Mouse (Mus musculus) heart, embryonic 11.5 days (tissue): Measurements from ENCODE around the gene Nucb1. TPM values are rescaled to one million over a fixed set of nuclear protein-coding genes. Genes with fewer than 3 reads are reported as not detected.

Experiments used
- ATAC-seq: fragments of 200-750 bp; cut with Nextera tagmentation; replicated peaks from 2 replicates; pipeline ENCODE4 v1.8.0; 2017; ENCODE audit warnings: moderate library complexity; ENCODE audit not compliant: insufficient number of reproducible peaks, low FRiP score, low TSS enrichment
- H3K27ac ChIP-seq: fragments of 300-500 bp; sonication (generic); 2 replicates; pipeline ENCODE4 v1.5.1; 2014; ENCODE audit warnings: mild to moderate bottlenecking, low read depth, low read length
- H3K27me3 ChIP-seq: fragments of 300-500 bp; sonication (generic); 2 replicates; pipeline ENCODE4 v1.6.1; 2014; ENCODE audit warnings: mild to moderate bottlenecking, low read length, mixed read lengths; ENCODE audit not compliant: control insufficient read depth, insufficient read depth
- H3K36me3 ChIP-seq: fragments of 300-500 bp; sonication (generic); 2 replicates; pipeline ENCODE4 v1.6.1; 2014; ENCODE audit warnings: mild to moderate bottlenecking, low read length, moderate library complexity, mixed read lengths; ENCODE audit not compliant: control insufficient read depth, insufficient read depth
- H3K4me1 ChIP-seq: fragments of 300-500 bp; sonication (generic); 2 replicates; pipeline ENCODE4 v1.6.1; 2014; ENCODE audit warnings: low read length; ENCODE audit not compliant: control insufficient read depth, insufficient read depth
- H3K4me2 ChIP-seq: fragments of 300-500 bp; sonication (generic); 2 replicates; pipeline ENCODE4 v1.6.1; 2014; ENCODE audit warnings: mild to moderate bottlenecking, moderate library complexity
- H3K4me3 ChIP-seq: fragments of 300-500 bp; sonication (generic); 2 replicates; pipeline ENCODE4 v1.5.1; 2014; ENCODE audit warnings: low read depth, low read length
- H3K9ac ChIP-seq: fragments of 300-500 bp; sonication (generic); 2 replicates; pipeline ENCODE4 v1.6.1; 2014; ENCODE audit warnings: mild to moderate bottlenecking, low read depth, low read length, moderate library complexity
- H3K9me3 ChIP-seq: fragments of 300-500 bp; sonication (generic); replicated peaks from 2 replicates; pipeline ENCODE4 v1.6.1; 2016; ENCODE audit warnings: low read length; ENCODE audit not compliant: control insufficient read depth
- WGBS: fragments of 180-500 bp; shearing (Covaris S2); extraction: QIAGEN DNeasy Blood & Tissue Kit; methylation state at CpG from one replicate; pipeline ENCODE4 v1.1.7; 2014; ENCODE audit not compliant: insufficient replicate concordance; 5-methylcytosine and 5-hydroxymethylcytosine counted together
- polyA plus RNA-seq: library from polyadenylated mRNA; unstranded; fragments of >200 nt; fragmentation: Nextera tagmentation; extraction: Ambion mirVana; gene quantifications from 2 replicates; pipeline ENCODE4 v1.2.1, GENCODE M21; 2014

The Nucb1 gene
- 165 and 186 TPM in 2 replicates for polyA plus RNA-seq

DNA sequence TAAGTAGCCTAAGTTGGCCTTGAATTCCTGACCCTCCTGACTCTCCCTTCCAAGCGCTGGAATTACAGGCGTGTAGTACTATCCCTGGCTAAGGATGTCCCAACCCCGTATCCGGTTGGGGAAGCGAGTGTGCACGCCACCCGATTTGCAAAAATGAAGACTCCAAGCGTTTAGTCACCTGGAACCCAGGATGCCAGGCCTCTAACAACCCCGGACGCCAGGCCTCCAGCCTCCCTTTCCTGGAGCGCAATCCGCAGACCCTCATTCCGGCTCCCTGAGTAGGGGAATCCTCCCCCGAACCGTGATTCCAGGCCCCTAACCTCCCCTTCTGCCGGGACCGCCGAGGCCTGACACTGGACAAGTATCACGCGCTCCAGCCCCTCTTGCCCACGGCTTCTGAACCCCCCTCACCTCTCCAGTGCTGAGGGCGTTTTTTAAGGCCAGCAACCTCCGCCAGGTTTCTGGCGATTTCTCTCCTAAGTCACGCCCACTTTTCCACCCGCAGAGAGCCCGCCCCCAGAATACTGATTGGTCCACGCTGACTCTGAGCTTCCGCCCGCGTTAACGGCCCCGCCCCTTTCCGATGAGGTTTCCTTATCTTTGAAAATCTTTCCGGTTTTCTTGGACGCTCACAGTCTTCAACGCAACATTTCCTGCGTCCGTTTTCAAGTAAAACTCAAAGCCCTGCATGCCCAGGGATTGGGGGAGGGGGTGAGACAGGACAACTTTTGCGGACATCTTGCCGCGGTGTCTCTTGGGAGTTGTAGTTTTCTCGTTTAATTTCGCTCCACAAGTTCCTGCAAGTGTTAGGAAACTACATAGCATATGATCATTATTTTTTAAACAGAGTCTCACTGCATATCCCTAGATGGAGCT lies at the start of gene Nucb1:
TSS of gene Nucb1 (minus strand) at position 495 of the 876 bp plus-strand sequence.
- peak within 1 kb of the TSS; percentile 56 for H3K4me3 ChIP-seq
- no peaks in the 10 kb centered on the region for H3K9me3 ChIP-seq
- ATAC-seq = peak; percentile 80
- H3K36me3 ChIP-seq = peaks cover 9% of the 10 kb centered on the region; the same call in 1 of the 2 replicates
- H3K27me3 ChIP-seq = no peaks in the 10 kb centered on the region
- peaks cover 17% of the 10 kb centered on the region for H3K4me1 ChIP-seq
- peak within 1 kb of the TSS; percentile 89 for H3K27ac ChIP-seq
- H3K4me2 ChIP-seq = peak within 1 kb of the TSS; percentile 87
- peak within 1 kb of the TSS; percentile 75 for H3K9ac ChIP-seq
- WGBS = 1% methylated on average over 44 of the region's 44 CpGs

DNA sequence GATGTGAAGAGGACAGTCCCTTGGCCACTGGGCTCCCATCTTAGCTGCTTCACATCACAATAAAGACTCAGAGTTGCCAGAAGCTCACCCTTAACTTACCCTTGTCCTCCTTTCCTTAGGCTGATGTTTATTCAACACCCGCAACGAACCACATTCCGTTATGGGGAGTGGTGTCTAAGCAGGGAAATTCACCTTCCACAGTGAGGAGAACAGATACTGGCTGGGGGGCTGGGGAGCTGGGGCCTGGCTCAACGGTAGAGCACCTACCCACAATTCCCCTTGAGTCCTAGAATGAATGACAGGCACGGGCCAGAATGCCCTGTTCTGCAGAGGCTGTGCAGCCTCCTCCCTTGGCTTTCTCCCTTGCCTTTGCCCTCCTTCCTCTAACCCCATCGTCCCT lies 48.7 kb upstream of the Nucb1 start:
- WGBS = 49% methylated on average over 6 of the region's 6 CpGs
- peaks cover 11% of the 10 kb centered on the region for H3K4me1 ChIP-seq
- H3K4me3 ChIP-seq = no peak overlapping the region
- no peak overlapping the region for H3K4me2 ChIP-seq
- no peaks in the 10 kb centered on the region for H3K27me3 ChIP-seq
- no peaks in the 10 kb centered on the region for H3K36me3 ChIP-seq
- ATAC-seq = no peak
- no peak overlapping the region for H3K9ac ChIP-seq
- H3K27ac ChIP-seq = no peak overlapping the region
- no peaks in the 10 kb centered on the region for H3K9me3 ChIP-seq

DNA sequence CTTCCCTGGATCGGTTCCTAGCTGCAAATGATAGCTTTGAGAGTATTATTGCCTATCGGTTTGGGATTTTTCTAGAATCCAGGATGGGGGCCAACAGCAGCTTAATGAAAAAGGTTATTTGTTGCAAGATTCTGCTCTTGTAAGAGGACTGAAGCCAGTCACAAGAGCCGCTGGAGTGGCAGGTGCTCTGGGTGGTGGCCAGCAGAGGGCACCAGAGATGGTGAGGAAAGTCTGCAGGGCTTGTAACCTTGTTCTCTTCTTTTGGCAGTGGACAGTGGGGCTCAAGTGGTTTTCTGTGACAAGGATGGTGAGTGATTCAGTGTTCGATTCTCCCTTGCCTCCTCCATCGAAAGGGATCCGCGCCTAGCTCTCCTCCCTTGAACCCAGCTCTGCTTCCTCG lies 45.6 kb upstream of the Nucb1 start:
- Histone ChIP-seq H3K9me3 (no peaks in the 10 kb centered on the region), H3K27me3 (no peaks in the 10 kb centered on the region), H3K4me1 (no peaks in the 10 kb centered on the region), H3K9ac (no peak overlapping the region), H3K27ac (no peak overlapping the region), H3K4me3 (no peak overlapping the region), H3K36me3 (no peaks in the 10 kb centered on the region), H3K4me2 (no peak overlapping the region; the same call in 1 of the 2 replicates)
- ATAC-seq = no peak
- WGBS = 18% methylated on average over 8 of the region's 8 CpGs

DNA sequence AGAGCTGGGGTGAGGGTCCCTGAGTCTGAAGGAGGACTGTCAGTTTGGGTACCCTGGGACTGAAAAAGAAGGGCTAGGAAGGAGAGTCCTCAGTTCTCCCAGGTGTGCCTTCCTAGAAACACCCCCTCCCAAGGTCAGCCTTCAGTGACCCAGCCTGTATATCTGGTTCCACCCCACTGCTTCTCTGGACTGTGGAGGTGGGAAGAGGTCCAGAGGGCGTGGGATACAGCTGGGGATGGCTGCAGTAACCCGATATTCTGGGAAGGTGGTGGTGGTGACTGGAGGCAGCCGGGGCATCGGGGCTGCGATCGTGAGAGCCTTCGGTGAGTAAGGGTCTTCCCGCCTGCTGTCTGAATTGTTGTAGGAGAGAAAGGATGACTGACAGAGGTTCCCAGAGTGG lies 44.5 kb upstream of the Nucb1 start, which contains the start of gene Hsd17b14:
TSS of gene Hsd17b14 (plus strand) at position 150 of the 400 bp plus-strand sequence.
- no peak within 1 kb of the TSS for H3K4me2 ChIP-seq
- H3K4me3 ChIP-seq = no peak within 1 kb of the TSS
- H3K9me3 ChIP-seq = no peaks in the 10 kb centered on the region
- no peak within 1 kb of the TSS for H3K27ac ChIP-seq
- H3K36me3 ChIP-seq = no peaks in the 10 kb centered on the region
- ATAC-seq = no peak
- no peaks in the 10 kb centered on the region for H3K27me3 ChIP-seq
- H3K4me1 ChIP-seq = no peaks in the 10 kb centered on the region
- 43% methylated on average over 8 of the region's 8 CpGs for WGBS
- H3K9ac ChIP-seq = no peak within 1 kb of the TSS

DNA sequence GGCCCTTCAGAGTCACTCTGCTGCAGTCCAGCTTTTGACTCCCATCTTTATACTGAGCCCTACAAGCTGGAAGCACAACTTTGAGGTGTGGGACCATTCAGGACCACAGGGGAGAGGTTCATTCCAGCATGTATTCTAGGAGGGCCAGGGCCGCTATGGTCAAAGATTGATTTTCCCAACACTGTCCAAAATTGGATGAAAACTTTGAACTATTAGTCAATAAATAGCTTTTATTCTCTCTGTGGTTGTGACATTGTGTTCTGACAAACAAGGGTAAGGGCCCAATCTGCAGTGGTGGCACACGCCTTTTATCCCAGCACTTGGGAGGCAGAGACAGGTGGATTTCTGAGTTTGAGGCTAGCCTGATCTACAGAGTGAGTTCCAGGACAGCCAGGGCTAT lies 43.8 kb upstream of the Nucb1 start:
- WGBS = 79% methylated on average over 2 of the region's 2 CpGs
- Histone ChIP-seq H3K9ac (no peak overlapping the region), H3K27ac (no peak overlapping the region), H3K9me3 (no peaks in the 10 kb centered on the region), H3K27me3 (no peaks in the 10 kb centered on the region), H3K4me2 (no peak overlapping the region), H3K4me1 (no peaks in the 10 kb centered on the region), H3K4me3 (no peak overlapping the region), H3K36me3 (no peaks in the 10 kb centered on the region)
- ATAC-seq = no peak

DNA sequence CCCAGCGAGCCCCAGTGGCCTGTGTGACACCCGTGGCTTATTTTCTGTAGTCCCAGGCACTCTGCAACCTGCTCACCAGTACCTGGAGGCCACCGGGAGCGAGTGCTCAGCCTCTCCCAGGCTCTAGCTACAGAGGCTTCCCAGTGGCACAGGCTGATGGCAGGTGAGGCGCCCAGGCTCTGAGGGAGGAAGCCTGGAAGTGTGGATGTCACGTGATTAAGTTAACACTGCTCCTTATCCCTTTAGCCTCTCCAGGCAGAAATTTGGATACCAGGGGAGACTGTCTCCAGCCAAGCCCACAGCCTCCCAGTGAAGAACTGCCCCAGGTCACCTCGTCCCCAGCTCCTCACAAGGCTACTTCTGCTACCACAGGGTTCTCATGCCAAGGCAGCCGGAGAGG lies 43.3 kb upstream of the Nucb1 start:
- Histone ChIP-seq H3K9ac (no peak overlapping the region), H3K27me3 (no peaks in the 10 kb centered on the region), H3K9me3 (no peaks in the 10 kb centered on the region), H3K27ac (no peak overlapping the region), H3K4me1 (no peaks in the 10 kb centered on the region), H3K4me3 (no peak overlapping the region), H3K4me2 (no peak overlapping the region), H3K36me3 (no peaks in the 10 kb centered on the region)
- no peak for ATAC-seq
- WGBS = 56% methylated on average over 8 of the region's 8 CpGs

DNA sequence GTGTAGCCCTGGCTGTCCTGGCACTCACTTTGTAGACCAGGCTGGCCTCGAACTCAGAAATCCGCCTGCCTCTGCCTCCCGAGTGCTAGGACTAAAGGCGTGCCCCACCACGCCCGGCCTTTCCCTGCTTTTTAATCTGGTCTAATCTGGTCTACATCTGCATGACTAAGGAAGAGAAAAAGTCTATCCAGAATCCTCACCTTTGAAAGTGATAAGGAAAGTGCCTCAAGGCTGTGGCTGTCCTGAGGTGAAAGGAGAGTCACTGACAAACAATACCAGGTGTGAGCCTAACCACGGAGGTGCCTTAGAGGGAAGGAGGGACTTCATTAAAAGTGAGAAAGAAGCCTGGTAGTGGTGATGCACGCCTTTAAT lies 41.3 kb upstream of the Nucb1 start:
- ATAC-seq = no peak
- Histone ChIP-seq H3K4me2 (no peak overlapping the region), H3K9me3 (no peaks in the 10 kb centered on the region), H3K4me3 (no peak overlapping the region), H3K9ac (no peak overlapping the region), H3K4me1 (no peaks in the 10 kb centered on the region), H3K27me3 (no peaks in the 10 kb centered on the region), H3K27ac (no peak overlapping the region), H3K36me3 (no peaks in the 10 kb centered on the region)
- 75% methylated on average over 8 of the region's 8 CpGs for WGBS

DNA sequence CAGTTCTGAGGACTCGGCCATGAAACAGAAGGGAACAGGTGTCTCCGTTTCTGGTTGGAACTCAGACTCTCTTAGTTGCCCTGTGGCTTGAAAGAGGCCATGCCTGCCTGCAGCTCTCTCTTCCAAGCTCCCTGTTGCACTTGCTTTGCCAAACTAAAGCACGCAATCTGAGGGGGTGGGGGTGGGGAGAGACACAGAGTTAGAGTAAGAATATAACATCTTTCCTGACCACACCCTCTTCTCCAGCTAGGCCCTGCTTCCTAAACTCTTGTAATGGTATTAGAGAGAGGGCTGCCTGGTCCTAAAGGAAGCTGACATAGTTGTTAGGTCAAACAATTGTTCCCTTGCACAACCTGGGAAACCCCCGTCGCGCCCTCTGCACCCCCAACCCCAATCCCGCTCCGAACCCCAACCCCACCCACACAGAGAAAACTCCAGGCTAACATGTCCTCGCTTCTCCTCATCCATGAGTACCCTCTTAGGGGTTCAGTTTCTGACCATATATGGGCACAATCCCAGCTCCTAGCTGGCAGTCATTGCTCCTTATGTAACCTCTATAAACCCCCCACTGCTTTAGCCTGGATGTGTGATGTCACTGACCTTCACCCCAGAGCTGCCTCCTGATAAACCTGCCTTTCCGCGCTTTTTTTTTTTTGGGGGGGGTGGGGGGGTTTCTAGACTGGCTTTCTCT lies 40.8 kb upstream of the Nucb1 start:
- H3K27me3 ChIP-seq = no peaks in the 10 kb centered on the region
- no peak overlapping the region for H3K9ac ChIP-seq
- no peak overlapping the region for H3K27ac ChIP-seq
- no peaks in the 10 kb centered on the region for H3K4me1 ChIP-seq
- H3K9me3 ChIP-seq = no peaks in the 10 kb centered on the region
- H3K4me3 ChIP-seq = no peak overlapping the region
- 72% methylated on average over 11 of the region's 11 CpGs for WGBS
- H3K4me2 ChIP-seq = no peak overlapping the region
- no peaks in the 10 kb centered on the region for H3K36me3 ChIP-seq
- ATAC-seq = no peak
